Mouse (Mus musculus) layer of hippocampus, adult 9-11 months (tissue): ENCODE data around the gene Gm28539.
"Not testable (repeated sequence)": the region's sequence is repeated elsewhere in the genome, so short reads cannot be mapped to it uniquely, and the experiment has no call there.

ENCODE experiments used
- DNase-seq: peaks from one replicate; pipeline ENCODE4 v3.0.0; 2022

The Gm28539 gene

DNA sequence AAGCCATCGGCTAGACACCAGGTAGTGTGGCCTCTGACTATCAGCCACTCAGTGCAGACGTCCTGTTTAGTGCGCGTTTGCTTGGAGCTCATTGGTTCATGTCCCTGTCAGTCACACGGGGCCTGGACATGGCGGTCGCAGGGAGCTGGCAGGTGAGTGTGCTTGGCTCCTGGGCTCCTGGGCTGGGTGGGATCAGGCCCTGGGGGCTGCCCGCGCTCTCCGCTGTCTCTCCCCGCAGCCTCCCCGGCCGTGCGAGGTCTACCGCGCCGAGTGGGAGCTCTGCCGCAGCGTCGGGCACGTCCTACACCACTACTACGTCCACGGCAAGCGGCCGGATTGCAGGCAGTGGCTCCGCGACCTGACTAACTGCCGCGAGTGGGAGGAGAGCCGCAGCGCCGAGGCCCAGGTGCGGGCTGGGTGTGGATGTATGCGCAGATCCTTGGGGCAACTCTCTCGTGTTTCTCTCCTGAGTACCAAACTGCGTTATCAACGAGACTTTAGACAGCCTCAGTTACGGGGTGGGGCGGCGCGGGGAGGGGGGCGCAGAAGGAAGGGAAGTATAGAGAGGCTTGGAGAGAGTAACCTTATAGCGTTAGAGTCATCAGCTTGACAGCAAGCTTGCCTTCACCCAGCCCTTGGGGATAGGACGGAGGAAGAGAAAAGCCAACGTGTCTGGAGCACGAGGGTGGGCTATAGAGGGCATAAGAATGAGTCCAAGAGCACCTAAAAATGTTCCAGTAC, at the start of gene Gm28539, which contains the start of gene 2510002D24Rik:
Gene Gm28539, plus strand, starts transcription at position 117 of the 741 bp plus-strand sequence.
Gene 2510002D24Rik, plus strand, starts transcription at position 111 of the 741 bp plus-strand sequence.
- peak; percentile 95 for DNase-seq

GRCm38 (mm10) chr16:18786652-18787051, 49.7 kb upstream of the Gm28539 start:
- DNase-seq, result no peak

DNA sequence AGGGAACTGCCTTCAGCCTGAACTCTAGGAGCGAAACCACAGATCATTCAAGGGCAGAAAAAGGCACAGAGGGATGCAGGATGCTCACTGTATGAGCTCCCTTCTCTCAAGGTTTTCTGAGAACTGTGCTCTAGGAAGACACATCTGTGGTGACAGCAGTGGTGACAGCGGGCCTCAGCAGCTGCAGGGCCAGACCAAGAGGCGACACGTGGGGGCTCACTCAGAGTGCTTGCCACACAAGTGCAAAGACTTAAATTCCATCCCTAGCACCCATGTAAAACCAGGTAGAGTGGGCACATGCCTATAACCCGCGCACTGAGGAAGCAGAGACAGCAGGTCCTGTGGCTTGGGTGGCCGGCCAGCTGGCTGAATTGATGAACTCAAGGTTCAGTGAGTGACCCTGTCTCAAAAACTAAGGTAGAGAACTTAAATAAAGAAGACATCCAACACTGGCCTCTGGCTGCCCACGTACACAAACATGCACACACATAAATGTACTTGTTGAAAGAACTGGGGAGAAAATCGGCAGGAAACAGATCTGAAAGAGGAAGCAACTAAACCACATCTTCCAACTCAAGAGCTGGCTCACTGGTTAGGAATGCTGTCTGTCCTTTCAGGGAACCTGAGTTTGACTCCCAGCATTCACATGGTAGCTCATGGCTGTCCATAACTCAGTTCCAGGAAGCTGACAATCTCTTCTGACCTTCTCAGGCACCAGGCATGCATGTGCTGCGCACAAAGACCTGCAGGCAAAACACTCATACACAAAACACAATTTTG, 47.6 kb upstream of the Gm28539 start:
- no peak for DNase-seq

DNA sequence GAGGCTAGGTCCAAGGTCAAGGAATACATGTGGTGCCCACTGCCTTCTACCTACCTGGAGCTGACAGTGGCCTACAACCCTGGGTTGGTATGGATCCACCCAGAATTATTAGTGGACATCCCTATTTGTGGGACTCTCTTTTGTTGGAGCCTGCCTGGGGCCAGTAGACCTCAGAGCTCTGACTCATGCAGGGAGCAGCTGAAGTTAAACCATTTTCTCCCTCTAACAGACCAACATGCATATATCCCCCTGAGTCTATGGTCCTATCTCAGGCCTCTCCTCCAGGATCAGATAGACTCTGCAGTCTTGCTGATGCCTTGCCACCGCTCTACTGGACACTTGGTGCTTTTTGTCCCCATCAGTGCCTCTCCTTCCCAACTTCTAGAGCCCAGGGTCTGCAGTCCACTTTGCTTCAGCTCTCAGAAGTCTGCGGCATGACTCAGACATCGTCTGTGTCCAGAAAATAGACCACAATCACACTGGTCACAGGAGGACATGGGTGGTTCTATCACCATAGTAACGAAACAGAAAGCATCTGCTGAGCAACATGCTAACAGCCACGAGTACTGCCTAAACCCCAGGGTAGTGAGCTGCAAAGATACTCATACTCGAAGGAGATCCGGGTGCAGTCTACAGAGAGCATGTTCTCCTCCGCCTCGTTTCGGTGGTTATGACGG, 41.0 kb upstream of the Gm28539 start:
- DNase-seq, result peak; percentile 23

DNA sequence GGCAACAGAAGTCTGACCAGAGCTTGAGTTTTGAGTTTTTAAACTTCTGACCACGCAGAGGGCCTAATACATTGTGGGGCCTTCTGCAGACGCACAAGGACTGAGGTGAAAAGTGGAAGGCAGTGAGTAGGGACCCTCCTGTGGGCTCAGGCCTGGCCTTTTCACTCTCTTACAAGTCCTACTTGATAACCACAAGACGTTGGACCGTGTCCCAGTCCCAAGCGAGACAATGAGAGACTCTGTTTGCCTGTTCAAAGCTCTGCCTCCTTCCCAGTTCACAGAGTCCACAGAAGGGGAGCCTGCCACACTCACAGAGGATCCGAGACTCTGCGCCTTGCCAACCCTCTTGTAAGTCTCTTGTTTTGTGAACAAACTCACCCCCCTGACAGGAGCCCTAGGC, 39.7 kb upstream of the Gm28539 start:
- no peak for DNase-seq

GRCm38 (mm10) chr16:18798151-18798550, 38.2 kb upstream of the Gm28539 start:
- DNase-seq, result no peak

- DNase-seq, result peak; percentile 42
These were observed 37.5 kb upstream of the Gm28539 start for GRCm38 (mm10) chr16:18798841-18799240.

DNA sequence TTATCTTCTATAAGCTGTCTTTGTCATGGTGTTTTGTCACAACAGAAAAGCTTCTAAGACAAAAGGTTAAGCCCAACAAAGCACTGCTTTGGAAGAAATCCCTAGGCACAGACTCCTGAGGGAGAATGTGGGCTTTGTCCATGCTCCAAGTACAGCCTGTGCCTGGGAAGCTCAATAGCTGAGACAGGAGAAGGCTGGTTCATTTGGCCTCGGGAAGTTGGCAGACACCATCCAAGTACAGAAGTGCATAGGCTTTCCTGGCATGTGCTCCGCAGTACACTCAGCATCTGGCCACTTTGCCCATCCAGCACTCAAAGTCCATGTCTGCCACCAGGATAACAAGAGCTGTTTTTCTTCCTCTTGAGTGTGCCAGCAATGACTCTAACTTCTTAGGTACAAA, 30.6 kb upstream of the Gm28539 start:
- DNase-seq, result no peak

DNA sequence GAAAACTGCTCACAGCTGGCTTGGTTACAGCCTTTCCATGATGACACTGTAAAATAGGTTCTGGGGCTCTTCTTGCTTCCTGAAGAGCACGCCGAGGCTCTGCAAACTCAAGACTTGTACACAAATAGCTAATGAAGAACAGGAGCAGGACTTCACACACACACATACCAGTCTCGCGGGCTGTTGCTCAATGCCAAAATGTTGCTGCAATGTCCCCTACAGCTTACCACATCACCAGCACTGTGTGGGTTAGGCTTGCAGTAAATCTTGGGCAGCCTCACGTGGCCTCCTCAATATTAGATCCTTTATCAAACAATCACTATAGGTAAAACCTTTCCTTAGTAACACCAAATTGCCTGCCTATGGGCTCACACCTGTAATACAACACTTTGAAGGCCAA, 27.4 kb upstream of the Gm28539 start:
- no peak for DNase-seq

- no peak for DNase-seq
These were observed 25.4 kb upstream of the Gm28539 start for GRCm38 (mm10) chr16:18811032-18811431.

GRCm38 (mm10) chr16:18811468-18812384, 24.7 kb upstream of the Gm28539 start, which contains the start of the genes Ufd1 and Cdc45:
TSS of gene Ufd1 (plus strand) at chr16:18811779.
TSS of gene Cdc45 (minus strand) at chr16:18811987.
- DNase-seq, result peak; percentile 95

- DNase-seq, result no peak
These were observed 23.9 kb upstream of the Gm28539 start for GRCm38 (mm10) chr16:18812385-18812910.

GRCm38 (mm10) chr16:18822356-18822755, 14.0 kb upstream of the Gm28539 start:
- no peak for DNase-seq

DNA sequence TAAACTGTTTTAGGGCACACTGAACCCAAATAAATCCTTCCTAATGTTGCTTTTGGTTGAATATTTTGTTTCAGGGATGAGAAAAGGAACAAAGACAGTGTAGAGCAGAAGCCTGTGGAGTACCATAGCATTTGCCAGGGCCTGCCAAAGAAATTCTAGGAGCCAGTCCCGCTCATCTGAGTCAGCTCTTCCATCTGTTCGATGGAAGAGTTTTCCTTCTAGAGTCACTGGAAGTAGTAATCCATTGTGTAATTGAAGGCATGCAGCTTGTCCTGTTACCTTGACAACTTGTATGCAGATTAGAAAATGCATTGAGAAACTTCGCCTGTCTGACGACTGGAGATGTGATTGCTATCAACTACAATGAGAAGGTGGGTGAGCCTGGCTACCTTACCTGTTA, 13.5 kb upstream of the Gm28539 start:
- peak; percentile 72 for DNase-seq

DNA sequence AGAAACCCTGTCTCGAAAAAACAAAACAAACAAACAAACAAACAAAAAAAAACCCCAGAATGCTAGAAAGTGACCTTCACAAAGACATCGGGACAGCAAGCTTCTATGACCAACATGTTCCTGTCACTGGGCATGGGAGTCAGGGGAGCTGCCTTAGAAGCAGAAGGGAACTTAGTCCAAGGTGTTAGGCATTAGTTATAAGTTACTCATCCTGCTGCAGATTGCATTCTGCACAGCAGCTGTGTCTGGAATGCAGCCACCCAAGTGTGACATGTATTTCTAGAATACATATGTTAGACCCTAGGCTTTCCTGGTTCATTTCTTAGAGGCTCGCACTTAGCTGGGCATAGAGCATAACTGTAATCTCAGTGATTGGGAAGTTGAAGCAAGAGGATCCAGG, 7.8 kb upstream of the Gm28539 start:
- DNase-seq, result no peak

DNA sequence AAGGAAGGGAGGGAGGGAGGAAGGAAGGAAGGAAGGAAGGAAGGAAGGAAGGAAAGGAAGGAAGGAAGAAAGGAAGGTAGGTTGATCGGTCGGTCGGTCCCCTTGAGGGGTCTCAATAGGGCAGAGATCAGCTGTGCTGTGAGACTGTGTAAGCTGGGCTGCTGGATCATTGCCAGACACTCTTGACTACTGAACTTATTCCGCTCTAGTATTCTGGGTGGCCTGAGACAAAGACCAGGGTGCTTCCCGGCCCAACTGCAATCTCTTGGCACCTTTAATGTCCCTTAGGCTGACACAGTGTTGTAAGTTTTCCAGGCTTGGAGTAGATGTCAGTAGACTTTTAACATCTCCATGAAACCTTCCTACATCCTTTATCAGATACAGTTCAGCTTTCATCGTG, 7.3 kb upstream of the Gm28539 start:
- no peak for DNase-seq

- DNase-seq, result no peak
These were observed 2.9 kb upstream of the Gm28539 start for GRCm38 (mm10) chr16:18833486-18833885.

- no peak for DNase-seq
These were observed 314 bp upstream of the Gm28539 start for GRCm38 (mm10) chr16:18836073-18836467.

GRCm38 (mm10) chr16:18838346-18838745, 2.0 kb downstream of the Gm28539 start:
- no peak for DNase-seq

DNA sequence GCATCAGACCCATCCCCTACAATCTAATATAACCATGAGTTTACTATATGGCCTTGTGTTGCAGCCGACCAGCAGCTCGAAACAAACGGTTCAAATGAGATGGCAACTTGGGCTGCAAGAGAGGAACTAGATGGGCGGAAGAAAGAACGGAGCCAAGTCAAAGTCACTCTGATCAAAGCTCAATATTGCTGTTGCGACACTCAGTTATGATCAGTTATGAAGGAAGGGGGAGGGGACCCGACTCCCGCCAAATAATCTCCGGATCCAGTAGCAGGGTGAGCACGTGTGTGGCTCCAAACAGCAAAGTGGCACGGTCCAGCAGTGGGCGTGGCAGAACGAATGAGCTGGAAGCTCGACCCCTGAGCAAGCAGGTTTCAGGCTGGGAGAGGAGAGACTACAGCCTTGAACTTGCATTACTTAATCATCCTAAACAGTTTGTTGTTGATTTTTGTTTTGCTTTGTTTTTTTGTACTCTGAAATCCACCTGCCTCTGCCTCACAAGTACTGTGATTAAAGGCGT, 10.0 kb downstream of the Gm28539 start:
- no peak for DNase-seq

GRCm38 (mm10) chr16:18849521-18850190, 13.3 kb downstream of the Gm28539 start:
- not testable (repeated sequence) for DNase-seq
